Mouse (Mus musculus) mouse trophoblast stem cell (cell line): ENCODE data around the gene Fads1.

Experiments
- in situ Hi-C, 2 experiments: fragments of 300-500 bp; cut with MseI, MboI; formaldehyde crosslinking; loops; 2 replicates in 1 of 2; 3 replicates in 1 of 2; pipeline ENCODE4 v1.15.1; 2025

Gene Fads1

DNA sequence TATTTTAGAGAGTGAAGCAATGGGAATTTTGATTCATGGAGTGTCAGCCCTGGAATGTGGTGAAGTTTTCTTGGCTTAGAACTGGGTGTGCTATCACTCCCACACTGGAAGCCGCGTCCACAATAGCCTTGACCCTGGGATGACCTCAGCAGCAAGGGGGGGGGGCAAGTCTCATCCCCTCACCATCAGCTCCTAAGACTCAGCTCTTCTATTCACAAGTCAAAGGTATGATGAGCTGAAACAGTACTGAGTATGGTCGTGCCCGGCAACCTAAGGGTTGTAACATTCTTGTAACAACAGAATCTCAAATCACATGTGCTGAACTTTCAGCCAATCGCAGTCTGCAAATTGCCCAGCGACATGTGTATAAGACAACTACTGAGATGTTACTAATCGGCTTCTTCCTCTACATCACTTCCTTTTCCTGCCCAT, 5.7 kb upstream of the Fads1 start:
- in situ Hi-C loops, result loop anchor here in 1 of 2 experiments (25.0 kb wide), 1 partner anchor 265 kb away; no protein-coding TSS in a partner anchor

GRCm38 (mm10) chr19:10181225-10181624, 1.5 kb upstream of the Fads1 start:
- in situ Hi-C loops, result loop anchor here in 1 of 2 experiments (25.0 kb wide), 1 partner anchor 269 kb away; no protein-coding TSS in a partner anchor

DNA sequence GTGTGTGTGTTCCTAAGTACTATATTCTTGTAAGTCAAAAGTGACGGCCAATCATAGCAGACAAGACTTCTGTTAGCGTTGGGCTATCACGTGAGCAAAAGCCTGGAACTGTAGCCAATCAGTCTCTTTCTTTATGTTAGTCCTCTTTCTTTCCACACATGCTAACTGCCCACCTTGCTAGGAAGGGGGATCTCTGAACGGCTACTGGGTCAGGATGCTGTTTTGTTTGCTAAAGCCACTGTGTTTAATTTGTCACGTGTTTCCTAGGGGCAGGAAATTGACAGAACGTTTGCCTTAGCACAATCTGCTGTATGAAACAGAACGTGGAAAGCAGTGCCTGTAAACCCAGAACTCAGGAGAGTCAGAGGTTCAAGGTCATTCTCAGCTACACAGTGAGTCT, 546 bp upstream of the Fads1 start:
- in situ Hi-C loops, result loop anchor here in 1 of 2 experiments (25.0 kb wide), 1 partner anchor 270 kb away; no protein-coding TSS in a partner anchor

DNA sequence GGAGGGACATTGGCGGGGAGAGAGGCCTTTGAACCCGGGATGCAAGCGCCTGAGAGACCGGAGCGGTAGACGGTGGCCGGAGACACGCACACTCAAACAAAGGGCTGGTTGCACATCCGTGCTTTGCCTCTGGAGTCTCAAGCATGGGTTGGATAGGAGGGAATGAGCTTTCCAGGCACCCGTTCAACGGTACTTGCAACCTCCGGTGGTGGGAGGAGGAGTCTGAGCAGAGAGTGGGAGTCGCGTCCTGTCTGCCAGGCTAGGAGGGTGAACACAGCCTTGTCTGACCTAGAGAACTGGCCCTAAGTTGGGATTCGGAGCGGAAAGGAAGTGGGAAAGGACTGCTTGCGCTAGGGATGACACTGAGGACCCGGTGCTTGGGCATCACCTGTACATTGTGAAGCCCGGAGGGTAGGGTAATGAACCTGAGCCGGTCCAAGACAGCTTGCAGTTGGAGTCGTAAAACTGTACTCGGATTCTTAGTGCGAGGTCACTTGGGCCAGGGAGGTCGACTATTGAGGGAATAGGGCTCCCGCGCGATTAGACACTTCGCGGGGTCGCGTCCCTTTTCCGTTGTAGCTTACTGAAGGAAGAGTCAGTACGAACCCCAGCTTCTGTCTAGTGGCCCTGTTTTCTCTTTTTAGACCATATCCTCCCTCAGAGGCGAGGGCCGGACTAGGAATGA, 753 bp downstream of the Fads1 start:
- in situ Hi-C loops, result loop anchor here in 1 of 2 experiments (25.0 kb wide), 1 partner anchor 271 kb away; no protein-coding TSS in a partner anchor

DNA sequence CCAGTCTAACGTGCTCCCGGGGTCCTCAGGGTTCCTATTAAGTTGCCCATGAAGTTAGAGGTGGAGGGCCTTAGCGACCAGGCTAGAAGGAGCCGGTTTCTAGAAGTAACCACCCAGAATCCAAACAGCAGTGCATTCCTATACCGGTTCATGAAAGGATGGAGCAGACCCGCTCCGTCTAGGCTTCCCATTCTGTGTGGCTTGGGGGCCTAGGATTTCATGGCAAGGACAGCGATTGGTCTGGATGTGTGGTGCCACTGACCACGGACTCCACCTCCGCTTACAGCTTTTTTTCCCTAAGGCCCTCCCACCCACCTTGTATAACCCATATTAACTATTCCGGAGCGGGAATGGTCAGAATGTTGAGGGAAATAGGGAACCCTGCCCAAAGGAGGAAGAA, 1.4 kb downstream of the Fads1 start:
- in situ Hi-C loops, result loop anchor here in 1 of 2 experiments (25.0 kb wide), 1 partner anchor 272 kb away; no protein-coding TSS in a partner anchor

DNA sequence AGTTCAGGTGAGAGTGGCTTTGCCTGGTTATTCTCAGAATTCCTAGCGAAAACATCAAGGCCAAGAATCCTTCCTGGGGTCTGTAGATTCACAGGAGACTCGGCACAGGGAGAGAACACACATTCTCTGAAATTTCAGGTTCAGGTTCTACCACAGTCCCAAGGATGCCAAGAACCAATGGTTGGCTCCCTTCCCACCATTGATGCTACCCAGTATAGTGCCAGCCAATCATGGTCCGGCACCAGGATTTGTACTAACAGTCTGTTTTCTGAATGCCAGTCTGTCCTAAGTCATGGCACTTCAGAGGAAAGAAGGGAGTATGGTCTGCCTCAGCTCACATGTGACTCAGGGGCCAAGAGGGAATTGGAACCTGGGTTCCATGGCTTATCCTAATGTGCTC, 3.2 kb downstream of the Fads1 start:
- in situ Hi-C loops, result loop anchor here in 1 of 2 experiments (25.0 kb wide), 1 partner anchor 274 kb away; no protein-coding TSS in a partner anchor

- in situ Hi-C loops, result loop anchor here in 1 of 2 experiments (25.0 kb wide), 1 partner anchor 274 kb away; no protein-coding TSS in a partner anchor
Observed at GRCm38 (mm10) chr19:10186569-10186968, 3.9 kb downstream of the Fads1 start.

GRCm38 (mm10) chr19:10188281-10188811, 5.7 kb downstream of the Fads1 start:
- in situ Hi-C loops, result loop anchor here in 1 of 2 experiments (25.0 kb wide), 1 partner anchor 276 kb away; no protein-coding TSS in a partner anchor

GRCm38 (mm10) chr19:10189022-10189421, 6.3 kb downstream of the Fads1 start:
- in situ Hi-C loops, result loop anchor here in 1 of 2 experiments (25.0 kb wide), 1 partner anchor 277 kb away; no protein-coding TSS in a partner anchor

DNA sequence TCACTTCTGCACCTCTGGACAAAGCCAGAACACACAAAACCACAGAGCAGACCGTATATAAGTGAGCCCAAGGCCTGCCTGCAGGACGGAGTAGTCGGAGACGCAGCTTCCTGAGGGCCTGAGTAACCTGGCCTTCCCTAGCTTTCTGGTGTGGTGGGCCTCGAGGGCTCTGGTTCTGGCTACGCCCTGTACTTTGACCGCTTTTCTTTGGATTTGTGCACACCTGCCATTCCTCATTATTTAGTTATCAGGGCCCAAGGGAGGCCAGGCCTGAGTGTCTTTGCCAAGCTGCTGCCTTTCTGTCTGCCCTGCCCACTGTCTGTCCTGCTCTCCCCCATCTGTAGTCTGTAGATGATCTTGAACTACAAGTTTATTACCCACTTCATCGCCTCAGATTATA, 7.3 kb downstream of the Fads1 start:
- in situ Hi-C loops, result loop anchor here in 1 of 2 experiments (25.0 kb wide), 1 partner anchor 278 kb away; no protein-coding TSS in a partner anchor

GRCm38 (mm10) chr19:10190796-10191195, 8.1 kb downstream of the Fads1 start:
- in situ Hi-C loops, result loop anchor here in 1 of 2 experiments (25.0 kb wide), 1 partner anchor 278 kb away; no protein-coding TSS in a partner anchor

DNA sequence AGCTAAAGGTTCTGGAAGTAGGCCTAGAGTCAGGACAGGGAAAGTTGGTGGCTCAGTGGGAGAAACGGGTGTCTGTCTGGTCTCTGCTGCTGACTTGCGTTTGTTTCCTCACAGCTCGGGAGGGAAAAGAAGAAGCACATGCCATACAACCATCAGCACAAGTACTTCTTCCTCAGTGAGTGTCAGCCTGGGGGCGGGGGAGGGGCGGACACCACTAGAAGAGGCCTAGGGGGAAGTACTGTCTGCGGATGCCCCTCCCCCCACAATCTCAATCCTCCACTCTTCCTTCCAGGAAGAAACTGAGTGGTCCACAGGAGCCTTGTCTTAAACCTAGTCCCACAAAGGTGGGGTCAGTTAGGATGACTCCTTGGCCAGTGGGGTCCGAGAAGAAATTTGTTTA, 8.6 kb downstream of the Fads1 start:
- in situ Hi-C loops, result loop anchor here in 1 of 2 experiments (25.0 kb wide), 1 partner anchor 279 kb away; no protein-coding TSS in a partner anchor

GRCm38 (mm10) chr19:10194337-10194736, 11.6 kb downstream of the Fads1 start:
- in situ Hi-C loops, result loop anchor here in 1 of 2 experiments (25.0 kb wide), 1 partner anchor 282 kb away; no protein-coding TSS in a partner anchor

DNA sequence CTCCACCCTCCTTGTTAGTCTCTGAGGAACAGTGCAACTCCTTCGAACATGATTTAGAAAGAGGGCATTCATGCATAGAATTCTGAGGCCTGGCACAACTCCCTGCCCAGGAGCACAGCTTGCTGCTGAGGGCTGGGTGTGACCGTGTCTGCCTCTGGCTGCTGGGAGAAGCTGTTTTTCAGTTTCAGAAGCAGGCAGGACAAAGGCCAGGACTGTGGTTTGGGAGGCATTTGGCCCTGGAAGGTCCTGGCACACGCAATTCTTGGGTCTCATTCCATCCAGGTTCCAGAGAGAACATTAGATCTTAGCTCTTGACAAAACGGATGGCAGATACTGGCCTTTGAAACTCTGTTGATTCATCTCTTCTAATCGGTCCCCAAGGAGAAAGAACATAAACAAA, 12.6 kb downstream of the Fads1 start:
- in situ Hi-C loops, result loop anchor here in 1 of 2 experiments (25.0 kb wide), 1 partner anchor 283 kb away; no protein-coding TSS in a partner anchor

DNA sequence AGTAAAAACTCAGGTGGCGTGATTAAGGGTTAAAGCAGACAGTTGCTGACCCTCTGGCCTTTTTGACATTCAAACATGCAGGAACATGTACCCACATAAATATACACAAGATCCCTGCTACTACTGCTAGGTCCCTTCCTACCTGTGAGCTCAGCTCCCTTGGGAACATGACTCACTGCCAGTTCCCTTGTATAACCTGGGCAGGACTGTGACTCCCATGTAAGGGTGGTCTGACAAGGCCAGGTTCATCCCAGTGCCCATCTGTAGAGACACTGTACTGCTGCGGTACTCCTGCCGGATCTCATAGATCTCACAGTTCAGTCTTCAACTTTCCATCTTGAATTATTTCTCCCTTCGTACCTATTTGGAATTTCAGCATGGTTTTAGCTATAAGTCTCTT, 14.4 kb downstream of the Fads1 start:
- in situ Hi-C loops, result loop anchor here in 1 of 2 experiments (25.0 kb wide), 1 partner anchor 285 kb away; no protein-coding TSS in a partner anchor

- in situ Hi-C loops, result loop anchor here in 1 of 2 experiments (25.0 kb wide), 1 partner anchor 286 kb away; no protein-coding TSS in a partner anchor
Observed at GRCm38 (mm10) chr19:10198286-10198685, 15.6 kb downstream of the Fads1 start.

- in situ Hi-C loops, result loop anchor here in 1 of 2 experiments (25.0 kb wide), 1 partner anchor 286 kb away; no protein-coding TSS in a partner anchor
Observed at GRCm38 (mm10) chr19:10198723-10199122, 16.0 kb downstream of the Fads1 start.

- in situ Hi-C loops, result no loop called here
Observed at GRCm38 (mm10) chr19:10203146-10203847, 20.6 kb downstream of the Fads1 start.

DNA sequence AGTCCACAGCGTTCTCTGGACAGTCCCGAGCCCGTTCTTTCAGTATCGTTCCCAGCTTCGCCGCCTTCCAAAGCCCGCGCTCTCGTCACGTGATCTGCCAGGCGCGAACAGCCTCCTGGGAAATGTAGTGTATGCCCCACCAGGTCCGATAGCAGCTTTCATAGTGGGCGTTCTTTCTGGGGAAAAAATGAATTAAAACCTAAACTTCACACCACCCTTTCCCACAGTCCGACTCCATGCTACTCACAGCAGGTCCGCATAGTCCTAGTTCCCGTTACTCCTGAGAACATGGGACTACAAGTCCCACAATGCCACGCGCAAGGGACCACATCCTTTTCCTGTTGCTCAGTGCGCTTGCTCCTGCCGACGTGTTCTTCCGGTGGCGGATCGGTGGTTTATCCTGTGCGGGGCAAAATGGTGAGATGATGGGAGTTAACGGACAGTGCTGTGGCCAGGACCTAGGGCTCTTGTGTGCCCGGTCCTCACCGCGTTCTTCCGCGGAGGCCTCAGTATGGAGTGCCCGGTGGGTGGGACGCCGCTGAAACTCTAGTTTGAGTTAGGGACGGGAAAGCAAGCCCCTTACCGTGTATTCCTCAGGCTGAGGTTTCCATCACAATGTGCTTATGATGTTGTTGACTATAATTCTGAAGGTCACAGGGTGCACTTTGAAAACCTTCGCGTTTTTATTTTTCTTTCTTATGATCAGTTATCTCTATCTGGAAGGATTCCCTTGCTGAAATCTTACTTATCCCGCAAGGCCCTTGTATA, 21.3 kb downstream of the Fads1 start, which contains the start of the genes Tmem258 and Fen1:
Gene Tmem258 (plus strand): TSS at position 167 of the 768 bp plus-strand sequence.
Gene Fen1 (minus strand): TSS at position 322 of the 768 bp plus-strand sequence.
- in situ Hi-C loops, result no loop called here

DNA sequence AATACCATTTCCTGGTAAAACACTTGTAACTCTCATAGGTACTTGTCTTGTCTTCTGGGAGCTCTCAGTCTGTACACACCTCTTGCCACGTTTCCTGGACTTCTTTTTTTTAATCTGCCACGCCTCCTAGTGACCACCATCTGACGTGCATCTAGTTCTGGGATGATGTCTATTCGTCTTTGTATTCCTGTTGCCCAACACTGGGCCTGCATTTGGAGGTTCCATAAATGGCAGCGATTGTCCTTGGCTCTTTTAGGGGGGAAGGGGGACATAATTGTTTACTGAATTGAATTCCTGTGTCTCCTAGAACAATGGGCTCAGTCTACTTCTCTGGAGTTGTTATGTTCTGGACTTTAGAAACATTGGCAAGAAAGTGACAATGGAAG, 21.9 kb downstream of the Fads1 start:
- in situ Hi-C loops, result no loop called here
